Mouse (Mus musculus) heart, embryonic 11.5 days (tissue): ENCODE measurements around the gene Agt. TPM values are rescaled to one million over a fixed set of nuclear protein-coding genes. Genes with fewer than 3 reads are reported as not detected.

Source experiments
- ATAC-seq: fragments of 200-750 bp; cut with Nextera tagmentation; replicated peaks from 2 replicates; pipeline ENCODE4 v1.8.0; 2017; ENCODE audit warnings: moderate library complexity; ENCODE audit not compliant: insufficient number of reproducible peaks, low FRiP score, low TSS enrichment
- H3K27ac ChIP-seq: fragments of 300-500 bp; sonication (generic); 2 replicates; pipeline ENCODE4 v1.5.1; 2014; ENCODE audit warnings: mild to moderate bottlenecking, low read depth, low read length
- H3K27me3 ChIP-seq: fragments of 300-500 bp; sonication (generic); 2 replicates; pipeline ENCODE4 v1.6.1; 2014; ENCODE audit warnings: mild to moderate bottlenecking, low read length, mixed read lengths; ENCODE audit not compliant: control insufficient read depth, insufficient read depth
- H3K36me3 ChIP-seq: fragments of 300-500 bp; sonication (generic); 2 replicates; pipeline ENCODE4 v1.6.1; 2014; ENCODE audit warnings: mild to moderate bottlenecking, low read length, moderate library complexity, mixed read lengths; ENCODE audit not compliant: control insufficient read depth, insufficient read depth
- H3K4me1 ChIP-seq: fragments of 300-500 bp; sonication (generic); 2 replicates; pipeline ENCODE4 v1.6.1; 2014; ENCODE audit warnings: low read length; ENCODE audit not compliant: control insufficient read depth, insufficient read depth
- H3K4me2 ChIP-seq: fragments of 300-500 bp; sonication (generic); 2 replicates; pipeline ENCODE4 v1.6.1; 2014; ENCODE audit warnings: mild to moderate bottlenecking, moderate library complexity
- H3K4me3 ChIP-seq: fragments of 300-500 bp; sonication (generic); 2 replicates; pipeline ENCODE4 v1.5.1; 2014; ENCODE audit warnings: low read depth, low read length
- H3K9ac ChIP-seq: fragments of 300-500 bp; sonication (generic); 2 replicates; pipeline ENCODE4 v1.6.1; 2014; ENCODE audit warnings: mild to moderate bottlenecking, low read depth, low read length, moderate library complexity
- H3K9me3 ChIP-seq: fragments of 300-500 bp; sonication (generic); replicated peaks from 2 replicates; pipeline ENCODE4 v1.6.1; 2016; ENCODE audit warnings: low read length; ENCODE audit not compliant: control insufficient read depth
- WGBS: fragments of 180-500 bp; shearing (Covaris S2); extraction: QIAGEN DNeasy Blood & Tissue Kit; methylation state at CpG from one replicate; pipeline ENCODE4 v1.1.7; 2014; ENCODE audit not compliant: insufficient replicate concordance; 5-methylcytosine and 5-hydroxymethylcytosine counted together
- polyA plus RNA-seq: library from polyadenylated mRNA; unstranded; fragments of >200 nt; fragmentation: Nextera tagmentation; extraction: Ambion mirVana; gene quantifications from 2 replicates; pipeline ENCODE4 v1.2.1, GENCODE M21; 2014

Gene Agt
- polyA plus RNA-seq, 1 experiment from 2014 or later = 0.59 TPM

DNA sequence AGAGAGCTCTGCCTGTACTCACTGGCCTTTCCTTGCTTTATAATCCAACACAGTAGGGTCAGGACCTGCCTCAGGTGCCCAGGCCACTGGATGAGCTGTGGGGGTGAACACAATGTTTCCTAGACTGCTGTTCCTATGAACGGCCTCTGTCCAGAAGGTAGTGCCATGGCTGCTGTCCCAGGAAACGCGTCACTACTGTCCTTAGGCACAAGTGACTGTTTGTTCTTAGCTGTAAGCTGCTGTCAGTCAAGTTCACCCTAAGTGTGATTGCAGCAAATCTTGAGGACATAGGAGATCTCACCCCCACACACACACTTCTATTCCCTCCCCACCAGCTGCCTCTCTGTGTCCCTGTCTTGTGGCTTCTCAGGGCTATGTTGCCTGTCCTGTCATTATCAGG, 1.9 kb downstream of the Agt start:
- Histone ChIP-seq H3K27me3 (peaks cover 2% of the 10 kb centered on the region; the same call in 1 of the 2 replicates), H3K4me1 (peaks cover 8% of the 10 kb centered on the region; the same call in 1 of the 2 replicates), H3K9ac (no peak overlapping the region), H3K36me3 (no peaks in the 10 kb centered on the region), H3K4me2 (no peak overlapping the region), H3K4me3 (no peak overlapping the region), H3K9me3 (no peaks in the 10 kb centered on the region), H3K27ac (no peak overlapping the region)
- 71% methylated on average over 3 of the region's 3 CpGs for WGBS
- no peak for ATAC-seq

DNA sequence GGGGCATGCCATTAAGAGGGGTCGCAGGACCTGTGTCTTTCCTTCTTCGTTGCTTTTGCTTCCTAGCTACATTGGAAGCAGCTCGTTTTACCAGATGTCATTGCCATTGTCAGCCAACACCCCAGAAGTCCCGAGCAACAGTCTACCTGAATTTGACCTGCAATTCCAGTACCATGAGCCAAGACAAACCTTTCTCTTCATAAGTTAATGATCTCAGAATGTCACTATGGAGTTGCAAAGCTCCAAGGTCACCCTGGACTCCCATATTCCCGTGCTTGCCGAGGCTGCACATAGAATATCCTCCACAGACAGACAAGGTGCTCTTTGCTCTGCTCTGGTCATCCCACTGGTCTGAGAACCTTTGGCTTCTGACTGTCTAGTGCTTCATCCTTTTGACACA, 2.4 kb downstream of the Agt start:
- 82% methylated on average over 6 of the region's 6 CpGs for WGBS
- no peak for ATAC-seq

DNA sequence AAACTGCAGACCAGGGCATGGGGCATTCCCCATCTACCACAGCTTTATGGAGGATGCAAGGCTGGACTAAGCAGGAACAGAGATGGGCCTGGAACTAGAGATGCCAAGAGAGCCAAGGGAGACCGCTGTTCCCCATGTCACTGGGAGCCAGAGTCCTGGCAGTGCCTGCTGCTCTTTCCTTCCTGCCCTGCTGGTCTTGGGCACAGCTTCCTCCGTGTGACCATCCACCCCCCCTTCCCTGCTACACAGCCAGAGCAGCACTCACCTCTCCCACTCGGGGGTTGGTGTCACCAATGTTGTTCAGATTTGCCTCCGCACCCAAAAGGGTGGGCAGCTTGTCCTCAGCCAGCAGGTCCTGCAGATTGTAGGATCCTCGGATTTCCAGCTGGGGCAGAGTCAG, 12.0 kb downstream of the Agt start:
- no peak for ATAC-seq
- H3K27ac ChIP-seq = no peak overlapping the region
- no peak overlapping the region for H3K4me2 ChIP-seq
- peaks cover 3% of the 10 kb centered on the region; the same call in 1 of the 2 replicates for H3K36me3 ChIP-seq
- WGBS = 49% methylated on average over 5 of the region's 5 CpGs
- no peaks in the 10 kb centered on the region; the same call in 1 of the 2 replicates for H3K27me3 ChIP-seq
- no peak overlapping the region for H3K4me3 ChIP-seq
- no peak overlapping the region for H3K9ac ChIP-seq
- H3K9me3 ChIP-seq = no peaks in the 10 kb centered on the region
- H3K4me1 ChIP-seq = peaks cover 3% of the 10 kb centered on the region; the same call in 1 of the 2 replicates

More for the DNA sequence above, 2.4 kb downstream of the Agt start:
- Histone ChIP-seq H3K27ac (no peak overlapping the region), H3K27me3 (peaks cover 2% of the 10 kb centered on the region; the same call in 1 of the 2 replicates), H3K9ac (no peak overlapping the region), H3K4me2 (no peak overlapping the region), H3K4me3 (no peak overlapping the region), H3K4me1 (peaks cover 8% of the 10 kb centered on the region; the same call in 1 of the 2 replicates), H3K36me3 (no peaks in the 10 kb centered on the region), H3K9me3 (no peaks in the 10 kb centered on the region)

DNA sequence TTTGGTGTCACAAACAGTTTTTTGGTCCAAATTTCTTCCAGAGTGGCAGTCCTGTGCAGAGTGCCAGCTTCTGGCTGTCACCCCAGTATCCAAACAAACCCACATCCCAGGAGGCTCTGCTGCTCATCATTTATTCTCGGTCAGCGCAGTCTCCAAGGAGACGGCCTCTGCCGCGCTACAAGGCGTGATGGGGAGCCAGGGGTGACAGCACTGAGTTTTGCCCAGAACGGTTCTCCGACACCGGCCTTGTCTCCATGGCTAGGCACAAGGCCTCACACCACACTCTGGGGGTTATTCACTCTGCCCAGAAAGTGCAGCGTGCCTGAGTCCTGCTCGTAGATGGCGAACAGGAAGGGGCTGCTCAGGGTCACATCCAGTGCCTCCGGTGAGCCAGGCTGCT, 12.8 kb downstream of the Agt start:
- Histone ChIP-seq H3K9me3 (no peaks in the 10 kb centered on the region), H3K4me3 (no peak overlapping the region), H3K9ac (no peak overlapping the region), H3K4me1 (peaks cover 3% of the 10 kb centered on the region; the same call in 1 of the 2 replicates), H3K27ac (no peak overlapping the region), H3K4me2 (no peak overlapping the region), H3K27me3 (no peaks in the 10 kb centered on the region; the same call in 1 of the 2 replicates), H3K36me3 (peaks cover 7% of the 10 kb centered on the region)
- no peak for ATAC-seq
- 79% methylated on average over 13 of the region's 13 CpGs for WGBS

DNA sequence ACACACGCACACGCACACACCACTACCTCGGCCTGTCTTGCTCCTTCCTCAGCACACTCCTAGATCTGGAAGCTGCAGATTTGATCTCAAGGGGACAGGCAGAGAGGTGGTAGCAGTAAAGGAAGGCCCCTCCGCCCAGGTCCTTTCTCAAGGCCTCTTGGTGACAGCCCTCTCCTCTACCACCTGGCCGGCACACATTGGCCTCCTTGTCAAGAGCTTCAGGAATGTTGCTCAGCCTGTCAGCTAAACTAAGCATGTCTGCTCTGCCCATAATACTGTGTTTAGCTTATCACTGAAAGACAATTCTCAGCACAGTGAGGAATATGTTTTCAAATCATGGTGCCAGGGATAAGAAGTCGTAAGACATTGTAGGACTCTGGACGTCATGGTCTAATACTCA, 13.3 kb downstream of the Agt start:
- no peak for ATAC-seq

DNA sequence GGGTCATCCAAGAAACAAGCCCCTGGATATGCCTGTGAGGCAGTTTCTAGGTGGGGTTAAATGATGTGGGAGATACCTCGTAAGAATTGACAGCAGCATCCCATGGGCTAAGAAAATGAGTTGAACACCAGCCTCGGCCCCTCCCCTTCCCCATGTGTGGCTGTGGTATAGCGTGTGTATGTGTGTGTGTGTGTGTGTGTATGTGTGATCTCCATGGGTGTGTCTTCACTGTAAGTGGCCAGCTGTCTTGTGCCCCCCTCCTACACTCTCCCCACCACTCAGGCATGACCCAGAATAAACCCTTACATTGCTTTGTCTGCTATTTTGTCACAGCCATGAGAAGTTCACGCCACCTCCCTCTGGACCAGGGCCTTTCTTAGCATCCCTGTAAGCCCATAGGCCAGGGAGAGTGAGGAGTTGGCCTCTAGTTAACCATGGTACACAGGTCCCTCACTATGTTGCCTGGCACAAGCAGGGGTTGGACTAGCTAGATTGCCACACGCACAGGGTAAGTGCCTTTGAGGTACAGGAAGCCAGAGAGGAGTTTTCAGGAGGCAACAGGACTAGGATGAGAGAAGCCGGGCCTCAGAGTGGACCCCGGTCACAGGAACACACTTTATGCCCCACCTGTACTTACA, 14.3 kb downstream of the Agt start:
- Histone ChIP-seq H3K36me3 (peaks cover 13% of the 10 kb centered on the region), H3K27ac (no peak overlapping the region), H3K4me2 (no peak overlapping the region), H3K9ac (no peak overlapping the region), H3K27me3 (no peaks in the 10 kb centered on the region; the same call in 1 of the 2 replicates), H3K4me3 (no peak overlapping the region), H3K9me3 (no peaks in the 10 kb centered on the region), H3K4me1 (peaks cover 3% of the 10 kb centered on the region; the same call in 1 of the 2 replicates)
- ATAC-seq = no peak
- WGBS = 84% methylated on average over 7 of the region's 7 CpGs

More for the DNA sequence above, 13.3 kb downstream of the Agt start:
- Histone ChIP-seq H3K4me1 (peaks cover 3% of the 10 kb centered on the region; the same call in 1 of the 2 replicates), H3K9me3 (no peaks in the 10 kb centered on the region), H3K27me3 (no peaks in the 10 kb centered on the region; the same call in 1 of the 2 replicates), H3K36me3 (peaks cover 8% of the 10 kb centered on the region), H3K9ac (peak overlapping the region; percentile 46), H3K27ac (no peak overlapping the region), H3K4me2 (no peak overlapping the region), H3K4me3 (no peak overlapping the region)
- WGBS = 66% methylated on average over 7 of the region's 7 CpGs

DNA sequence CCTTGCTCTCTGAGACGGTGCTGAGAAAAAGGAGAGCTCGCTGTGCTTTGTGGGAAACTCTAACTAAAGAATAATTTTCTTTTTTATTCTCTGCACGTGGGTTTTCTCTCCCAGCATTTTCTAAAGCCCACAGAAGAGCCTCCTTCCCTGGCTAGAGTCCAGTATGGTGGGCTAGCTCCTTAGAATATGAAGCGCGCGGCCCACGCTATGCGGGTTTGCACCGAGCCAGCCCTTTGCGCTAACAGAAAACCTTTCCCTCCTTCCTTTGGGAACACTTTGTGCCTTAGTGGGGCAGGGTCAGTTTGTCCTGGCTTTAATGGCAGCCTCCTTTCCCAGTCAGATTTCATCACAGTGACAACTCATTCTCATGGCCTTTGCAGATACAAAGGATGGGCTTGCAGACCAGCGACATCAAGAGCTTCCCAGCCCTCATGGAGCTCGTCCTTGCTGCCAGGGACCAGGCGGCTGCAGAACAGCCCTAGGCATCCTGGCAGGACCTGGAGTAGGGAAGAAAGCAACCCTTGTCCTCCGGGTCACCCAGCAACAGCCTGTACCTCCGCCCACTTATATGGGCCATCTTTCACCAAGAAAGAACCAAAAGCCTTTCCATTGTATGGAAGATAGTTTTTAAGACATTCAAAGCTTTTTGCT, 18.4 kb downstream of the Agt start:
- no peak for ATAC-seq
- no peaks in the 10 kb centered on the region for H3K4me1 ChIP-seq
- H3K27me3 ChIP-seq = no peaks in the 10 kb centered on the region
- 91% methylated on average over 15 of the region's 15 CpGs for WGBS
- no peak overlapping the region for H3K4me3 ChIP-seq
- H3K4me2 ChIP-seq = no peak overlapping the region
- no peaks in the 10 kb centered on the region for H3K9me3 ChIP-seq
- no peak overlapping the region for H3K9ac ChIP-seq
- H3K36me3 ChIP-seq = peaks cover 27% of the 10 kb centered on the region
- H3K27ac ChIP-seq = no peak overlapping the region

DNA sequence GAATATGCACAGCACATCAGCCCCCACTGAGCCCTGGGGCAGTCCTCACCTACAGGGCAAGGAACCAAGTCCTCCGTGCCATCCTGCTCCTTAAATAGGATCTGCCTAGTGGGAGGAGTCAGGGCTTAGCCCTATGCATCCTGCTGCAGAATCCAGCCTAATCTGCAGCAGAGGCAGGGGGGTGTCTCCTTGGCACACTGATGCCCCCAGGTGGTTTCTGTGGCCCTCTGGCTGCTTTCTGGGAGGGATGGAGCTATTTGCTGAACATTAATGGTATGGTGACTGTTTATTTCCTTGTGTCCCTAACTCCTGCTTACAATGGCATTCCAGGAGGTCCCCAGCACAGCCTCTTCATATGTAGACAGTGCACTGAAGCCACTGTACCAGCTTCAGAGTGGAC, 21.3 kb downstream of the Agt start:
- H3K4me3 ChIP-seq = no peak overlapping the region
- H3K27me3 ChIP-seq = no peaks in the 10 kb centered on the region
- WGBS = 70% methylated on average over 1 of the region's 1 CpGs
- no peaks in the 10 kb centered on the region for H3K4me1 ChIP-seq
- no peak for ATAC-seq
- H3K9ac ChIP-seq = no peak overlapping the region
- H3K9me3 ChIP-seq = no peaks in the 10 kb centered on the region
- no peak overlapping the region for H3K27ac ChIP-seq
- H3K36me3 ChIP-seq = peaks cover 51% of the 10 kb centered on the region
- H3K4me2 ChIP-seq = no peak overlapping the region
